Mouse (Mus musculus) midbrain, embryonic 10.5 days (tissue): ENCODE measurements around the gene Trim44. TPM values are rescaled to one million over a fixed set of nuclear protein-coding genes. Genes with fewer than 3 reads are reported as not detected.

Source experiments
- DNase-seq: peaks from one replicate; pipeline ENCODE4 v3.0.0-alpha.2; 2017; ENCODE audit warnings: low spot score
- H3K27ac ChIP-seq: fragments of 300-500 bp; sonication (generic); replicated peaks from 2 replicates; pipeline ENCODE4 v1.5.1; 2016; ENCODE audit warnings: mild to moderate bottlenecking
- H3K27me3 ChIP-seq: fragments of 300-500 bp; sonication (generic); 2 replicates; pipeline ENCODE4 v1.6.1; 2016; ENCODE audit warnings: low read depth, mild to moderate bottlenecking; ENCODE audit not compliant: poor library complexity, severe bottlenecking
- H3K36me3 ChIP-seq: fragments of 300-500 bp; sonication (generic); 2 replicates; pipeline ENCODE4 v1.6.1; 2016; ENCODE audit warnings: mild to moderate bottlenecking, moderate library complexity
- H3K4me1 ChIP-seq: fragments of 300-500 bp; sonication (generic); 2 replicates; pipeline ENCODE4 v1.6.1; 2016
- H3K4me3 ChIP-seq: fragments of 300-500 bp; sonication (generic); 2 replicates; pipeline ENCODE4 v1.5.1; 2016; ENCODE audit warnings: mild to moderate bottlenecking, moderate library complexity
- H3K9me3 ChIP-seq: fragments of 300-500 bp; sonication (generic); replicated peaks from 2 replicates; pipeline ENCODE4 v1.6.1; 2016; ENCODE audit warnings: mild to moderate bottlenecking
- WGBS: fragments of 180-500 bp; shearing (Covaris S2); methylation state at CpG from one replicate; pipeline ENCODE4 v1.1.7; 2016; 5-methylcytosine and 5-hydroxymethylcytosine counted together
- polyA plus RNA-seq: library from polyadenylated mRNA; unstranded; fragments of >200 nt; fragmentation: Nextera tagmentation; extraction: Ambion mirVana; gene quantifications from 2 replicates; pipeline ENCODE4 v1.2.1, GENCODE M21; 2016

Gene Trim44
- polyA plus RNA-seq, 1 experiment from 2014 or later: 22.2 TPM

DNA sequence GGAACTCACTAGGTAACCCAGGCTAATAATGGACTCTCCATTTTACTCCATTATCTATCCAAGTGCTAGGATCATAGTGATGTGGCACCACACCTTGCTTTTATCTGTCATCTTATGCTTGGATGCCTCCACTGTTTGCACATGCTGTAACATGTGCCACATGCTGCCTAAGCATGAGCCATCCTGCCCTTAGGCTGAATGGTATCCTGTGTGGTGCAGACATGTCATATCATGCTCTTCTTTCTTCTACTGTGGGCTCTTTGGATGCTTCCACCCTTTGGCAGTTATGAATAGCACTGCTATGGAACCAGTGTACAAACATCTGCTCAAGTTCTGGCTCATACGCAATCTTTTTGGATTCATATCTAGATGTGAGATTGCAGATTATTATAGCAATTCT, 26.3 kb upstream of the Trim44 start:
- H3K36me3 ChIP-seq: no peaks in the 10 kb centered on the region
- no peak for DNase-seq
- WGBS: 100% methylated on average over 1 of the region's 1 CpGs
- peaks cover 25% of the 10 kb centered on the region for H3K4me1 ChIP-seq
- H3K27me3 ChIP-seq: peaks cover 9% of the 10 kb centered on the region; the same call in 1 of the 2 replicates
- no peak overlapping the region for H3K4me3 ChIP-seq
- H3K27ac ChIP-seq: no peak overlapping the region
- H3K9me3 ChIP-seq: no peaks in the 10 kb centered on the region

DNA sequence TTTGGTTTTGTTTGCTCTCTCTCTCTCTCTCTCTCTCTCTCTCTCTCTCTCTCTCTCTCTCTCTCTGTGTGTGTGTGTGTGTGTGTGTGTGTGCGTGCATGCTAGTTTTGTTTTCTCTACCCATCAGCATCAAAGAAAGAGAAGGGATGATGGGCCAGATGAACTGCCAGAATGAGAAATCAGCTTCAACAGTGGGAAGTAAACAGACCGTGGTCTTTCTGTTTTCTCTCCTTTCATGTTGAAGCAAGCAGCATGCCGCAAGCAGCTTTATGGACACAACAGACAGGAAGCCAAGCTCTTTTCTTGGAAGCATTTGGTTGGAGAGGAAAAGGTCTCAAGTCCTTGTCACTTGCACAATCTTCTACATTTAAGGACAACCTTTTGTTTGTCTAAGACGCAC, 23.5 kb upstream of the Trim44 start:
- Histone ChIP-seq H3K27me3 (peaks cover 9% of the 10 kb centered on the region; the same call in 1 of the 2 replicates), H3K9me3 (no peaks in the 10 kb centered on the region), H3K27ac (no peak overlapping the region), H3K36me3 (no peaks in the 10 kb centered on the region), H3K4me3 (no peak overlapping the region), H3K4me1 (peaks cover 22% of the 10 kb centered on the region)
- WGBS: 67% methylated on average over 3 of the region's 4 CpGs
- DNase-seq: no peak

DNA sequence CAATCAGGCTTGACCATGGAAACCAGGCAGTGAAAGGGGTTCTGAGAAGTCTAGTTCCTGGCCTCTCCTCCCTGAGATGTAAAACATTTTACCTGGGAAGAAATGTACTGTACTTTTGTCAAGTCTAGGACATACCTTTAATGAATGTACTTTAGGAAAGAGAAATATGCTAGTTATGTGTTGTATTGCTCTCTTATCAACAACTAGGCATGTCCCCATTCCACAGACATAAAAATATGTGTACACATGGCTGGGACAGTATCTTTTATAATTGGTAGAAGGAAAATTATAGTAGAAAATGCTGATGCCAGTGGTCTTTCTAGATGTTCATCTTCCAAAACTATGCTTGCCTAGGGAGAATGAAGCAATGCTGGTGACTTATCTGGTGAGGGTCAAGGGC, 20.3 kb upstream of the Trim44 start:
- Histone ChIP-seq H3K27me3 (peaks cover 12% of the 10 kb centered on the region), H3K4me3 (no peak overlapping the region), H3K27ac (no peak overlapping the region), H3K9me3 (no peaks in the 10 kb centered on the region), H3K36me3 (no peaks in the 10 kb centered on the region), H3K4me1 (peaks cover 27% of the 10 kb centered on the region)
- DNase-seq: no peak

- Histone ChIP-seq H3K27ac (no peak overlapping the region), H3K9me3 (no peaks in the 10 kb centered on the region), H3K4me1 (peaks cover 27% of the 10 kb centered on the region), H3K36me3 (no peaks in the 10 kb centered on the region), H3K4me3 (no peak overlapping the region), H3K27me3 (peaks cover 12% of the 10 kb centered on the region)
- 14% methylated on average over 3 of the region's 3 CpGs for WGBS
- DNase-seq: peak; percentile 19
Measured at GRCm38 (mm10) chr2:102426434-102426833, 18.8 kb upstream of the Trim44 start.

- WGBS: 90% methylated on average over 14 of the region's 14 CpGs
- Histone ChIP-seq H3K4me1 (no peaks in the 10 kb centered on the region), H3K27ac (no peak overlapping the region), H3K9me3 (no peaks in the 10 kb centered on the region), H3K4me3 (no peak overlapping the region), H3K27me3 (0 out of 2 replicates have a peak, but pooled peaks cover 5% of the 10 kb centered on the region), H3K36me3 (no peaks in the 10 kb centered on the region)
- no peak for DNase-seq
Measured at GRCm38 (mm10) chr2:102416149-102416743, 8.6 kb upstream of the Trim44 start.

DNA sequence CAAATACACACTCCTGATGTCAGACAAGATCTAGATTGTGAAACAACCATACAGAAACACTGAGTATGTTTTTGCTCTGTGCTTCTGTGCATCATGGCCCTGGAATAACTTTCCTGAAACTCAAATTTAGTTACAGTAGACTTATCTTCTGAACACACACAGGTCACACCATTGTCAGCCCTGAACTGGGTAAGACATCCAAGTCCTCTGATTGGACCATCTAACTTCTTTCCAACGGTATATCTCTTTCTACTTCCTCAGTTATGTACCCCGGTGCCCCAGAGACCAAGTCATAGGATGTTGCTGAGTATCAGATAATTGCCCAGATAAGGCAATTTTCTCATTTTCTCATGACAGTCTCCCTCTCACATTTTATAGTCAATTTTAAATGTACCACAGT, 5.1 kb upstream of the Trim44 start:
- DNase-seq: no peak
- Histone ChIP-seq H3K27me3 (peaks cover 9% of the 10 kb centered on the region; the same call in 1 of the 2 replicates), H3K36me3 (no peaks in the 10 kb centered on the region), H3K4me1 (peaks cover 5% of the 10 kb centered on the region), H3K4me3 (no peak overlapping the region), H3K9me3 (no peaks in the 10 kb centered on the region), H3K27ac (no peak overlapping the region)
- 90% methylated on average over 2 of the region's 2 CpGs for WGBS

DNA sequence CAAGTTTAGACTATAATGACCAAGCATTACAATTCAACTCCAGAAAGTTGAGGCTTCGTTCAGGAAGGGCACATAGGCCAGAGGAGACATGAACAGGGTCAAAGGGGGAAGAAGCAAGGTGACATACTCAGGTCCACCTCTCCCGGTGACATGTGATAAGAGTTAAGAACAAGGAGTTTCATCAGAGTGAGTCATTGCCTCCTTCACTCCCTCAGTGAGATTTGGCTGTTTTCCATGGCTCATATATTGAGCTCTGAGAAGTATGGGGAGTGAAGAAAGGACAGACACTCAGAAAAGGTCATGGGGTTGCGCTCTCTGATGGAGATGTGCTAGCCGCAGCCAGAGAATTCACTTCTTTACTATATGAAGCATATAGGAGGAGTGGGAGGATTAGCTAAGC, 3.0 kb upstream of the Trim44 start:
- no peak overlapping the region for H3K4me3 ChIP-seq
- no peak overlapping the region for H3K27ac ChIP-seq
- peaks cover 14% of the 10 kb centered on the region; the same call in 1 of the 2 replicates for H3K27me3 ChIP-seq
- H3K4me1 ChIP-seq: peaks cover 11% of the 10 kb centered on the region
- WGBS: 83% methylated on average over 4 of the region's 4 CpGs
- no peaks in the 10 kb centered on the region for H3K36me3 ChIP-seq
- no peak for DNase-seq
- no peaks in the 10 kb centered on the region for H3K9me3 ChIP-seq

GRCm38 (mm10) chr2:102409741-102410140, 2.1 kb upstream of the Trim44 start:
- Histone ChIP-seq H3K4me3 (no peak overlapping the region), H3K36me3 (no peaks in the 10 kb centered on the region), H3K4me1 (peaks cover 11% of the 10 kb centered on the region), H3K27ac (no peak overlapping the region), H3K27me3 (peaks cover 14% of the 10 kb centered on the region; the same call in 1 of the 2 replicates), H3K9me3 (no peaks in the 10 kb centered on the region)
- WGBS: 87% methylated on average over 3 of the region's 3 CpGs
- DNase-seq: no peak

GRCm38 (mm10) chr2:102406324-102407304, 1.0 kb downstream of the Trim44 start:
- peaks cover 9% of the 10 kb centered on the region; the same call in 1 of the 2 replicates for H3K27me3 ChIP-seq
- no peak for DNase-seq
- H3K36me3 ChIP-seq: no peaks in the 10 kb centered on the region
- H3K9me3 ChIP-seq: no peaks in the 10 kb centered on the region
- H3K4me1 ChIP-seq: peaks cover 11% of the 10 kb centered on the region
- 85% methylated on average over 4 of the region's 4 CpGs for WGBS
- H3K4me3 ChIP-seq: no peak overlapping the region
- H3K27ac ChIP-seq: no peak overlapping the region

DNA sequence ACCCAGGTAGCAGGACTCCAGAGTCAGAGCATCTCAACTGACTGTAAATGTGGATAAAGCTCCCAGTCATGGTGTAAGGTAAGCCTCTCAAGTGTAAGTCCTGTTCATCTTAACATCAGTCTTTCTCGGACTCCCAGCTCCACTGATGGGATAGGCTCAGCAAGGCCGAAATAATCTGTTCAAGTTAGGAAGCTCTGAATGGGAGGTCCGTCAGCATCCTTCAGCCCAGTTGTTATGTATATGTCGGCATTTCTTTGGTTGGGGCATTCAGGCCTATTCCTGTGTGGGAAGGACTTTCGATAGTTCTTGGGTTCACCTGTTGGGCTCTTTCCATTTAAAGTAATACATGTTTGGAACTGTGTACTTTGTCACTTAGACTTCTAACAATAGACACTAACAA, 3.6 kb downstream of the Trim44 start:
- 74% methylated on average over 5 of the region's 5 CpGs for WGBS
- H3K36me3 ChIP-seq: peaks cover 8% of the 10 kb centered on the region; the same call in 1 of the 2 replicates
- peaks cover 9% of the 10 kb centered on the region; the same call in 1 of the 2 replicates for H3K27me3 ChIP-seq
- no peak overlapping the region for H3K27ac ChIP-seq
- no peak overlapping the region for H3K4me3 ChIP-seq
- peaks cover 8% of the 10 kb centered on the region; the same call in 1 of the 2 replicates for H3K9me3 ChIP-seq
- DNase-seq: no peak
- peaks cover 34% of the 10 kb centered on the region for H3K4me1 ChIP-seq

GRCm38 (mm10) chr2:102403306-102403705, 4.3 kb downstream of the Trim44 start:
- Histone ChIP-seq H3K4me3 (no peak overlapping the region), H3K27ac (no peak overlapping the region), H3K36me3 (peaks cover 11% of the 10 kb centered on the region; the same call in 1 of the 2 replicates), H3K4me1 (peaks cover 34% of the 10 kb centered on the region), H3K27me3 (0 out of 2 replicates have a peak, but pooled peaks cover 6% of the 10 kb centered on the region), H3K9me3 (peaks cover 8% of the 10 kb centered on the region; the same call in 1 of the 2 replicates)
- WGBS: 93% methylated on average over 4 of the region's 4 CpGs
- no peak for DNase-seq

- H3K9me3 ChIP-seq: peaks cover 8% of the 10 kb centered on the region; the same call in 1 of the 2 replicates
- DNase-seq: no peak
- 26% methylated on average over 6 of the region's 6 CpGs for WGBS
- peak overlapping the region; percentile 96 for H3K27ac ChIP-seq
- H3K36me3 ChIP-seq: peaks cover 13% of the 10 kb centered on the region; the same call in 1 of the 2 replicates
- peak overlapping the region; percentile 73 for H3K4me3 ChIP-seq
- peaks cover 23% of the 10 kb centered on the region for H3K4me1 ChIP-seq
- H3K27me3 ChIP-seq: 0 out of 2 replicates have a peak, but pooled peaks cover 5% of the 10 kb centered on the region
Measured at GRCm38 (mm10) chr2:102401352-102401692, 6.3 kb downstream of the Trim44 start.
